Mouse (Mus musculus): ENCODE data around the gene Adam15. TPM values are rescaled to one million over a fixed set of nuclear protein-coding genes. Genes with fewer than 3 reads are reported as not detected.

The Adam15 gene
- polyA plus RNA-seq (2014; fragmentation: Nextera tagmentation; extraction: Ambion mirVana), result 37.6 and 48.3 TPM in 2 replicates

GRCm38 (mm10) chr3:89349869-89350501 lies at the start of gene Adam15:
TSS of gene Adam15 (minus strand) at chr3:89349996.
- no peaks in the 10 kb centered on the region for H3K27me3 ChIP-seq (ENCODE audit: control insufficient read depth, insufficient read depth, low read length)
- peak within 1 kb of the TSS; percentile 67 for H3K9ac ChIP-seq (replicated peaks; ENCODE audit: low read depth, low read length)
- peak within 1 kb of the TSS; percentile 78 for H3K27ac ChIP-seq (ENCODE audit: low read depth, low read length)
- peak within 1 kb of the TSS; percentile 98 for H3K4me2 ChIP-seq (ENCODE audit: low read depth, low read length)
- H3K4me1 ChIP-seq (ENCODE audit: control insufficient read depth, insufficient read depth, low read length), result peaks cover 12% of the 10 kb centered on the region
- under 1% methylated on average over 56 of the region's 59 CpGs for WGBS
- peak; percentile 92 for ATAC-seq (ENCODE audit: low read depth)
- H3K9me3 ChIP-seq (ENCODE audit: control insufficient read depth, low read length), result no peaks in the 10 kb centered on the region
- H3K36me3 ChIP-seq (ENCODE audit: control insufficient read depth, insufficient read depth, low read length), result no peaks in the 10 kb centered on the region
- H3K4me3 ChIP-seq (ENCODE audit: low read depth, low read length), result peak within 1 kb of the TSS; percentile 54

- Histone ChIP-seq H3K36me3 (ENCODE audit: control insufficient read depth, insufficient read depth, low read length) (no peaks in the 10 kb centered on the region; the same call in 1 of the 2 replicates), H3K27me3 (ENCODE audit: control insufficient read depth, insufficient read depth, low read length) (peaks cover 5% of the 10 kb centered on the region; the same call in 1 of the 2 replicates), H3K27ac (ENCODE audit: low read depth, low read length) (no peak overlapping the region), H3K4me1 (ENCODE audit: control insufficient read depth, insufficient read depth, low read length) (peaks cover 21% of the 10 kb centered on the region), H3K9ac (replicated peaks; ENCODE audit: low read depth, low read length) (no peak overlapping the region), H3K4me3 (ENCODE audit: low read depth, low read length) (peak overlapping the region; percentile 34), H3K9me3 (ENCODE audit: control insufficient read depth, low read length) (no peaks in the 10 kb centered on the region), H3K4me2 (ENCODE audit: low read depth, low read length) (peak overlapping the region; percentile 97)
- ATAC-seq (ENCODE audit: low read depth), result no peak
- WGBS, result 2% methylated on average over 4 of the region's 4 CpGs
Measured at GRCm38 (mm10) chr3:89396654-89397005, 46.8 kb upstream of the Adam15 start.

GRCm38 (mm10) chr3:89395806-89396653 lies 46.2 kb upstream of the Adam15 start:
- H3K4me2 ChIP-seq (ENCODE audit: low read depth, low read length), result peak overlapping the region; percentile 97
- H3K9ac ChIP-seq (replicated peaks; ENCODE audit: low read depth, low read length), result 0 out of 2 replicates have a peak overlapping the region, but pooled peaks have one; percentile 28
- H3K27ac ChIP-seq (ENCODE audit: low read depth, low read length), result no peak overlapping the region; the same call in 1 of the 2 replicates
- H3K4me1 ChIP-seq (ENCODE audit: control insufficient read depth, insufficient read depth, low read length), result peaks cover 23% of the 10 kb centered on the region
- no peaks in the 10 kb centered on the region for H3K36me3 ChIP-seq (ENCODE audit: control insufficient read depth, insufficient read depth, low read length)
- under 1% methylated on average over 41 of the region's 44 CpGs for WGBS
- H3K9me3 ChIP-seq (ENCODE audit: control insufficient read depth, low read length), result no peaks in the 10 kb centered on the region
- H3K27me3 ChIP-seq (ENCODE audit: control insufficient read depth, insufficient read depth, low read length), result peaks cover 5% of the 10 kb centered on the region; the same call in 1 of the 2 replicates
- peak overlapping the region; percentile 34 for H3K4me3 ChIP-seq (ENCODE audit: low read depth, low read length)
- ATAC-seq (ENCODE audit: low read depth), result no peak

- H3K27ac ChIP-seq (ENCODE audit: low read depth, low read length), result no peak overlapping the region
- H3K27me3 ChIP-seq (ENCODE audit: control insufficient read depth, insufficient read depth, low read length), result peaks cover 5% of the 10 kb centered on the region; the same call in 1 of the 2 replicates
- peak overlapping the region; percentile 45 for H3K4me3 ChIP-seq (ENCODE audit: low read depth, low read length)
- H3K36me3 ChIP-seq (ENCODE audit: control insufficient read depth, insufficient read depth, low read length), result no peaks in the 10 kb centered on the region
- H3K4me2 ChIP-seq (ENCODE audit: low read depth, low read length), result peak overlapping the region; percentile 97
- H3K4me1 ChIP-seq (ENCODE audit: control insufficient read depth, insufficient read depth, low read length), result peaks cover 28% of the 10 kb centered on the region
- WGBS, result 1% methylated on average over 10 of the region's 10 CpGs
- H3K9ac ChIP-seq (replicated peaks; ENCODE audit: low read depth, low read length), result no peak overlapping the region
- no peak for ATAC-seq (ENCODE audit: low read depth)
- H3K9me3 ChIP-seq (ENCODE audit: control insufficient read depth, low read length), result no peaks in the 10 kb centered on the region
Measured at GRCm38 (mm10) chr3:89395419-89395805, 45.6 kb upstream of the Adam15 start.

- WGBS, result 0% methylated on average over 11 of the region's 12 CpGs
- H3K27ac ChIP-seq (ENCODE audit: low read depth, low read length), result no peak overlapping the region
- H3K27me3 ChIP-seq (ENCODE audit: control insufficient read depth, insufficient read depth, low read length), result peaks cover 5% of the 10 kb centered on the region; the same call in 1 of the 2 replicates
- no peaks in the 10 kb centered on the region for H3K36me3 ChIP-seq (ENCODE audit: control insufficient read depth, insufficient read depth, low read length)
- no peak overlapping the region for H3K9ac ChIP-seq (replicated peaks; ENCODE audit: low read depth, low read length)
- peaks cover 28% of the 10 kb centered on the region for H3K4me1 ChIP-seq (ENCODE audit: control insufficient read depth, insufficient read depth, low read length)
- H3K9me3 ChIP-seq (ENCODE audit: control insufficient read depth, low read length), result no peaks in the 10 kb centered on the region
- no peak for ATAC-seq (ENCODE audit: low read depth)
- peak overlapping the region; percentile 45 for H3K4me3 ChIP-seq (ENCODE audit: low read depth, low read length)
- peak overlapping the region; percentile 97 for H3K4me2 ChIP-seq (ENCODE audit: low read depth, low read length)
Measured at GRCm38 (mm10) chr3:89394894-89395256, 45.1 kb upstream of the Adam15 start.

GRCm38 (mm10) chr3:89394006-89394893 lies 44.5 kb upstream of the Adam15 start, which contains the start of gene Zbtb7b:
TSS of gene Zbtb7b (minus strand) at chr3:89394776.
- Histone ChIP-seq H3K27me3 (ENCODE audit: control insufficient read depth, insufficient read depth, low read length) (peaks cover 5% of the 10 kb centered on the region; the same call in 1 of the 2 replicates), H3K36me3 (ENCODE audit: control insufficient read depth, insufficient read depth, low read length) (no peaks in the 10 kb centered on the region), H3K27ac (ENCODE audit: low read depth, low read length) (peak within 1 kb of the TSS; percentile 41), H3K4me3 (ENCODE audit: low read depth, low read length) (peak within 1 kb of the TSS; percentile 45), H3K9ac (replicated peaks; ENCODE audit: low read depth, low read length) (peak within 1 kb of the TSS; percentile 29; the same call in 1 of the 2 replicates), H3K4me2 (ENCODE audit: low read depth, low read length) (peak within 1 kb of the TSS; percentile 97), H3K9me3 (ENCODE audit: control insufficient read depth, low read length) (no peaks in the 10 kb centered on the region), H3K4me1 (ENCODE audit: control insufficient read depth, insufficient read depth, low read length) (peaks cover 28% of the 10 kb centered on the region)
- under 1% methylated on average over 36 of the region's 42 CpGs for WGBS
- peak; percentile 47 for ATAC-seq (ENCODE audit: low read depth)

- H3K27ac ChIP-seq (ENCODE audit: low read depth, low read length), result peak overlapping the region; percentile 41; the same call in 1 of the 2 replicates
- peak overlapping the region; percentile 45 for H3K4me3 ChIP-seq (ENCODE audit: low read depth, low read length)
- H3K9me3 ChIP-seq (ENCODE audit: control insufficient read depth, low read length), result no peaks in the 10 kb centered on the region
- H3K9ac ChIP-seq (replicated peaks; ENCODE audit: low read depth, low read length), result peak overlapping the region; percentile 29; the same call in 1 of the 2 replicates
- WGBS, result 0% methylated on average over 15 of the region's 15 CpGs
- no peaks in the 10 kb centered on the region for H3K36me3 ChIP-seq (ENCODE audit: control insufficient read depth, insufficient read depth, low read length)
- H3K4me2 ChIP-seq (ENCODE audit: low read depth, low read length), result peak overlapping the region; percentile 97
- ATAC-seq (ENCODE audit: low read depth), result peak; percentile 91
- peaks cover 28% of the 10 kb centered on the region for H3K4me1 ChIP-seq (ENCODE audit: control insufficient read depth, insufficient read depth, low read length)
- peaks cover 5% of the 10 kb centered on the region; the same call in 1 of the 2 replicates for H3K27me3 ChIP-seq (ENCODE audit: control insufficient read depth, insufficient read depth, low read length)
Measured at GRCm38 (mm10) chr3:89393605-89394004, 43.8 kb upstream of the Adam15 start.

GRCm38 (mm10) chr3:89392871-89393311 lies 43.1 kb upstream of the Adam15 start:
- Histone ChIP-seq H3K27ac (ENCODE audit: low read depth, low read length) (no peak overlapping the region), H3K27me3 (ENCODE audit: control insufficient read depth, insufficient read depth, low read length) (peaks cover 5% of the 10 kb centered on the region; the same call in 1 of the 2 replicates), H3K9me3 (ENCODE audit: control insufficient read depth, low read length) (no peaks in the 10 kb centered on the region), H3K36me3 (ENCODE audit: control insufficient read depth, insufficient read depth, low read length) (no peaks in the 10 kb centered on the region), H3K4me1 (ENCODE audit: control insufficient read depth, insufficient read depth, low read length) (peaks cover 28% of the 10 kb centered on the region), H3K4me3 (ENCODE audit: low read depth, low read length) (peak overlapping the region; percentile 45), H3K4me2 (ENCODE audit: low read depth, low read length) (peak overlapping the region; percentile 97), H3K9ac (replicated peaks; ENCODE audit: low read depth, low read length) (no peak overlapping the region)
- WGBS, result under 1% methylated on average over 21 of the region's 24 CpGs
- ATAC-seq (ENCODE audit: low read depth), result no peak

Data from neural tube, embryonic 14.5 days (tissue).